Mouse (Mus musculus) Muller cell, postnatal 12 days (primary cell): ENCODE data around the gene Arhgap35.

Experiments used
- DNase-seq: peaks from one replicate; pipeline ENCODE4 v3.0.0-alpha.2; 2015; ENCODE audit errors: inconsistent ontology term

Gene Arhgap35

GRCm38 (mm10) chr7:16525448-16525847 lies 89.3 kb downstream of the Arhgap35 start:
- DNase-seq, result no peak

GRCm38 (mm10) chr7:16524308-16524707 lies 90.5 kb downstream of the Arhgap35 start:
- DNase-seq, result no peak

DNA sequence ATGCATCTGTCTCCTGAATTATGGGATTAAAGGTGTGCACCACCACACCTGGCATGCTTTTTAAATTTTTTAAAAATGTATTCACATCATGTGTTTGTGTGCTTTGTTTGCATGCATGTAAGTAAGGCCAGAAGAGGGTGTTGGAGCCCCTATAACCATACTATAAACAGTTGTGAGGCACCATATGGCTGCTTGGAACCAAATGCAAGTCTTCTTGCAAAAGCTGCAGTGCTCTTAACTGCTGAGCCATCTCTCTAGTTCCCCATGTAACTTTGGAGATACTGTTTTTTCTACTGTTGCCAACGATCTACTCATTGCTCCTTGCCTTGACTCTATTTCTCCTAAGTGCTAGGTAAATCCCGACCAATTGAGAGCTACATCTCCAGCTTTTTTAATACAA lies 95.5 kb downstream of the Arhgap35 start:
- DNase-seq, result no peak

DNA sequence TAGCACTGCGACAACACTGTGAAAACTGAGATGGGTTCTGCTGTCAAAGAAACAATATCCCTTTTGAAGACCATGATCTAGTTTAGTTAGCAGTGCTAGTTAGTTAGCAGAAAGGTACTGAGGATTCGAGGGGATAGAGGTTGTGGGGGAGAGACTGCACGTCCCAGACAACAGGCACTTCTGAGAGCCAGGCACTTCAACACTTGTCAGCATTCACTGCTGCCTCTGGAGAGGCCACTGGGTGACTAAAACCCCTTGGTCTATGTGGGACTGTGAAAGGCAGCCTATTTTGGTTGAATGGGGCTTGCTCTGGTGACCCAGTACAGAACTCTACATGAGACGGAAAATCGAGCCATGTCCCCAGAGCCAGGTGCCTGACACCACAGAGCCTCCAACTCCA lies 97.6 kb downstream of the Arhgap35 start:
- DNase-seq, result no peak

GRCm38 (mm10) chr7:16507284-16507683 lies 107.5 kb downstream of the Arhgap35 start:
- DNase-seq, result peak; percentile 17

DNA sequence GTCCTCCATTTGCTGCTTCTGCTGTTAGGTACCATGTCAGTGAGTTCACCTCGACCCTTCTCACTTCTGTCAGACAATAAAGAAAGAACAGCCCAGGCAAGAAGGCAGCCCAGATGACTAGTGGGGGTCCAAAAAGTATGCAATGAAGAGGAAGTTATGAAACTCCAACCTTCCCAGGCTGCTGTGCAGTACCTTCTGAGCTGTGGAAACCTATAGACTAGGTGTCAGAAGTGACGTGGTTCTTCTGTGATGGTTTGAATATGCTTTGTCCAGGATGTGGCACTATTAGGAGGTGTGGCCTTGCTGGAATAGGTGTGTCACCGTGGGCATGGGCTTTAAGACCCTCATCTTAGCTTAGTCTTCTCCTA lies 109.6 kb downstream of the Arhgap35 start:
- DNase-seq, result no peak

DNA sequence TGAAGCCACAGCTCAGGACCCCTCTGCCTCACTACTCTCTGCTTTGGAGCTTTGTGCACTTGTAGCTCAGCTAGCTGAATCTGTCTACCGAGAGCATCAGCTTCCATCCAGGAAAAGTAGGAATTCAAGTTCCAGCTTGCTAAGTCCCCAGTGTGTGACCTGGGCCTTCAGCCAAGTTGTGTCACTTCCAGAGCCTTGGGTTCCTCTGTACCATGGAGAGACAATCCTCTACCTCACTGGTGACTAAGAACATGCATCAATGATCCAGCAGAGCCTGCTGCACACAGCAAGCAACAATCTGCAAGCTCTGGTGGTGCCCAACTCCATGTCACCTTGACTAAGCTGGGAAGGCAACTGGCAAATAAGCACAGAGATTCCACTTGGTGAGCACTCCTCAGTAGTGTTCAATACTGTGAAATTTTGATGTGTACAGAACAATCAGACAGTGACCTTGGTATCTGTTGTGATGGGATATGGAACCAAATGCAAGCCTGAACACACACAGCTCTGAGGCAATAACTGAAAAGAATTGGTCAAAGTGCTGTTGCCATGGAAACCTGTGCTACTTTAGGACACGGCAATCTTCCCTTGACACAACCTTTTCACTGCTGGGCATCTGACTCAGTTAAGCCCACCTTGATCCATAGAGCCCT lies 110.1 kb downstream of the Arhgap35 start:
- no peak for DNase-seq

GRCm38 (mm10) chr7:16501571-16501970 lies 113.2 kb downstream of the Arhgap35 start:
- DNase-seq, result no peak

GRCm38 (mm10) chr7:16499671-16500104 lies 115.1 kb downstream of the Arhgap35 start:
- DNase-seq, result no peak

DNA sequence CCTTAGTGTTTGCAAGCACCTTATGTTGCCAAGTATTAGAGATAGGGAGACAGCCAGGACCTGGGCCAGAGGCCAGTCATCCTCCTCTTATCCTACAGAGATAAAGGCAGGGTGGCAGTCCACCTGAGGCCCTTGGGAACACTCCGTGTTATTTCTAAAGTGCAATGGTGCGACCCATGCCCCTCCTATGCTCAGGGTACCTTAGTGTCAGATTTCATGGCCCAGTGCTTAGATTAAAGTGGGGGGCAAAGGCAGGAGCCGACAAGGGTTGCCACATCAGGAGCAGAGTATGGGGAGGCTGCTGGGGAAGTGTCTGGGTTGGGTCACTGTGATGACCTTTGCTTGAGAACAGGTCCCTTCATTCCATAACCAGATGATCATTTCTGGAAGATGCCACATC lies 118.5 kb downstream of the Arhgap35 start:
- DNase-seq, result no peak

DNA sequence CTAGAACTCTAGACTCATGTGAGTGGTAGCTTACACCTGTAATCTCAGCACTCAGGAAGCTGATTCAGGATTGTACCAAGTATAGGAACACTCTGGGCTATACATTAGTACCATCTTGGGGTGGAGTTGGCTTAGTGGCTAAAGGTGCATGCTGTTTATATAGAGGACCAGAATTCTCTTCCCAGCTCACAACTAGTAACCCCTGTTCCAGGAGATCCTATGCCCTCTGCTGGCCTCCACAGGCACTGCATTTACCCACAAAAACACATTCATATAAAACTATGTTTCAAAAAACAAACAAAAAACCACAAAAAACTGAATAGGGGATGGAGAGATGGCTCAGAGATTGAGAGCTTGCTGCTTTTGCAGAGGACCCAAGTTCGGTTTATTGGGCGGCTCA lies 121.4 kb downstream of the Arhgap35 start:
- DNase-seq, result no peak

DNA sequence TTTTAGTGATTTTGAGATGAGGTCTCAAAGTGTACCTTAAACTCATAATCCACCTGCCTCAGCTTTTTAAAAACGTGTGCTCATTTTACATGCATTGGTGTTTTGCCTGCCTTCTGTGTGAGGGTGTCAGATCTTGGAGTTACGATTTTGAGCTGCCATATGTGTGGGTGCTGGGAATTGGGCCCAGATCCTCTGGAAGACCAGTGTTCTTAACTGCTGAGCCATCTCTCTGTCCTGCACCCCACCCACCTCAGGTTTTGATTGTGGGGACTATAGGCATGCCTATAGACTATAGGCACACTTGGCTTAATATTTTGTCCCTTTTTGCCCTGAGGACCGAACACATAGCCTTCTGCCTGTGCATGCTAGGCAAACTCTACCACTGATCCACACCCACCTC lies 122.6 kb downstream of the Arhgap35 start:
- no peak for DNase-seq

- peak; percentile 54 for DNase-seq
Measured at GRCm38 (mm10) chr7:16491759-16492158, 123.0 kb downstream of the Arhgap35 start.

GRCm38 (mm10) chr7:16489948-16490347 lies 124.8 kb downstream of the Arhgap35 start:
- DNase-seq, result no peak

- no peak for DNase-seq
Measured at GRCm38 (mm10) chr7:16488816-16489215, 126.0 kb downstream of the Arhgap35 start.

GRCm38 (mm10) chr7:16477628-16478027 lies 137.2 kb downstream of the Arhgap35 start, which contains the start of gene Npas1:
Gene Npas1, minus strand, starts transcription at chr7:16477728.
- no peak for DNase-seq

DNA sequence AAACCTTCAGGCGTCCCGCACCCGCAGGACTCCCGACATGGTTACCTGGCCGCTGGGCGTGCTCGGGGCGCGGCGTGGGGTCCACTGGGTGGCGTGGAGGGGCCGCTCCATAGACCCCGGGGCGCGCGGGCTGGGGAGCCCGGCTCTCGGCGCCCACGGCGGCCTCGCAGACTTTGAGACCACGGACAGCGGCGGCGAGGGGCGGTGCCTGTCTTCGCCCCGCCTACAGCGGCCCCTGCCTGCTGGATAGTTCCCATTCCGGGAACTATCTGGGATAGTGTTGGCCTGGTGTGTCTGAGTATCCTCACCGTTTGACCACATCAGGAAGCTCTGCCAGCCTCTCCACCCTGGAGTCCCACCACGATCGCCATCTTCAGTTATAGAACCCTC lies 138.2 kb downstream of the Arhgap35 start:
- peak; percentile 43 for DNase-seq

DNA sequence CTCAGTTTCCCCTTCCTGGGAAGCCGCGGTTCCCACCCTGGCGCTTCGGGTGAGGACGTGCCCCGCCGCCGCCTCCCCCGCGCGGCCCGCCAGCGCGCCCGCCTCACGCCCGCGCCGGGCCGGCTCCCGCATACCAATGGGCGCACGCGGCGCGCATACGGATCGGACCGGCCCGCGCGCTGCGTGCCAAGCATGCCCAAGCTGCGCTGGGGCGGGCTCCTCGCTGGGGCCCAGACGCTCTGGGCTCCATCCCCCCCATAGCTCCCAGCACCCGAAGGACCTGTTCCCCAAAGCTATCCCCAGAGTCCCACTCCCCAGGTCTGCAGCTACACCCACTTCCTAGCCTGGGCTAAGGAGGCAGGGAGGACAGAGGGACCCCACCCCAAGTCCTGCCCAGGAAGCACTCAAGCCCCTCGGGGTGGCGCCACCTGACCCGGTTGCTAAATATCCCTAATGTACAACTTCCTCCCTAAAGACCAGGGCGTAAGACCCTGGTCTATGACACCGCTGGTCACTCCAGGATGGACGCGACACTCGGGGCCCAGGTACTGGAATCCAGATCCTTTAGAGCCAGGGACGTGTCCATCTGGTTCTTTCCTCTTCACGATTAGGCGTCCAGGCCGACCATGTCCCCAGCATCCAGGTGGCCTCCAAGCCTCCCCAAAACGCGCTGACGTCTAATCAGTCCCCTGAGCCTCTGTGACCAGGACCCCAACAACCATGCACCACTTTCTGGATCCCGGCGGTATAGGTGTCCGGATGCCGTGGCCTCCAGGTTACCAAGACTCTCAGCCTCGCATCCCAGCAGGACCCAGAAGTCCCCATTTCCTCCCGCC lies 138.8 kb downstream of the Arhgap35 start:
- peak; percentile 40 for DNase-seq

- no peak for DNase-seq
Measured at GRCm38 (mm10) chr7:16475321-16475720, 139.5 kb downstream of the Arhgap35 start.

DNA sequence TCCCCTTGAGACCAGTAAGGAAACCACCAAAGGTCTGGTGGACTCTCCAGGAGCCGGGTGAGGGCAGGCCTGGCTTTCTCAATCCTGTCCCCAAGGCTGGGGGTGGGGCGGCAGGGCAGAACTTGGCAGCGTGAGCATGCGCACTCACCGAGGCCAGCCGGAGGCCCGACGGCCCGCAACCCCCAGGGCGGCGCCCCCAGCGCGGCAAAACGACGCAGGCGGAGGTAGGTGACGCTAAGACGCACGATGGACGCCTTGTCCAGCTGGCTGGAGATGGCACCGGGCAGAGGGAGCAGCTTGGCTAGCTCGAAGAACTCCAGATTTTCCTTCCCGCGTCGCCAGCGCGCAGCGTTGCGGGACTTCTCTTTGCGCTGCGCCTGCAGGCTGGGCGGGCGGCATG lies 140.3 kb downstream of the Arhgap35 start:
- no peak for DNase-seq

GRCm38 (mm10) chr7:16473847-16474246 lies 140.9 kb downstream of the Arhgap35 start:
- no peak for DNase-seq

DNA sequence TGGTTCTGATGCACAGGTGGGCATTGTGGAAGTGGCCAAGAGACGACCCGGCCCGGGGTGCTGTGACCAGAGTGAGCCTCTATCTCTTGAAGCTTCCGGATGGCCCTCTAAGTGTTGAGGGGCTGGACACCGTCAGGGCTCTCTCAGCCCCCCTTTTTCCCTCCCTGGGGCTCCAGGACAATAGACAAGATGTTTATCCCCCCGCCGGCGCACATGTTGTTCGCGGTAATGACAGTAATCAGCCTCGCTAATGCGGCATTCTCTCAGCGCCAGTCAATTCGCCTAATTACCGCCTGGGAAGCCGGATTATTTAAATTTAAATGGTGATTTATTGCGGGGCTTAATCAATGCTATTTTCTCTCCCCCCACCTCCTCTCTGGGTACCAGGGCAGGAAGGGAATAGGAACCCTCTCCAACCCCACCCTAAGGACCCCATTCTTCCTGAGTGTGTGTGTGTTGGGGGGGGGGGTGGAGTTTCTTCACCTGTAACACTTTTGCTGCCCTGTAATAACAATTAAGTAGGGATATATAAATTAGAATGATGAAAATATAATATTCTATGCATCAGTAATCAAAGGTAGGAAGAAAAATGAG lies 142.6 kb downstream of the Arhgap35 start:
- DNase-seq, result no peak

DNA sequence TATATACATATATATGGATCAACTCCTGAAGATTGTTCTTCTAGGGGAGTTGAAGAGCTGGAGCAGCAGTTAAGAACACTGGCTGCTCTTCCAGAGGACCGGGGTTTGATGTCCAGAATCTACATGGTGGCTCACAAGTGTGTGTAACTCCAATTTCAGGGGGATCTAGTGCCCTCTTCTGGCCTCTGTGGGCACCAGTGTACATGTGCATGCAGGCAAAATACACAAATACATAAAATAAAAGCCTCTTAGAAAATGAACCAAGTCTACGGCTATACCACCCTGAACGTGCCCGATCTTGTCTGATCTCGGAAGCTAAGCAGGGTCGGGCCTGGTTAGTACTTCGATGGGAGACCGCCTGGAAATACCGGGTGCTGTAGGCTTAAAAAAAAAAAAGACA lies 143.2 kb downstream of the Arhgap35 start:
- DNase-seq, result no peak
